Mouse (Mus musculus): ENCODE measurements around the gene Ppfia1. TPM values are rescaled to one million over a fixed set of nuclear protein-coding genes. Genes with fewer than 3 reads are reported as not detected.

Ppfia1 gene
- polyA plus RNA-seq, 1 experiment = 17.4 TPM

DNA sequence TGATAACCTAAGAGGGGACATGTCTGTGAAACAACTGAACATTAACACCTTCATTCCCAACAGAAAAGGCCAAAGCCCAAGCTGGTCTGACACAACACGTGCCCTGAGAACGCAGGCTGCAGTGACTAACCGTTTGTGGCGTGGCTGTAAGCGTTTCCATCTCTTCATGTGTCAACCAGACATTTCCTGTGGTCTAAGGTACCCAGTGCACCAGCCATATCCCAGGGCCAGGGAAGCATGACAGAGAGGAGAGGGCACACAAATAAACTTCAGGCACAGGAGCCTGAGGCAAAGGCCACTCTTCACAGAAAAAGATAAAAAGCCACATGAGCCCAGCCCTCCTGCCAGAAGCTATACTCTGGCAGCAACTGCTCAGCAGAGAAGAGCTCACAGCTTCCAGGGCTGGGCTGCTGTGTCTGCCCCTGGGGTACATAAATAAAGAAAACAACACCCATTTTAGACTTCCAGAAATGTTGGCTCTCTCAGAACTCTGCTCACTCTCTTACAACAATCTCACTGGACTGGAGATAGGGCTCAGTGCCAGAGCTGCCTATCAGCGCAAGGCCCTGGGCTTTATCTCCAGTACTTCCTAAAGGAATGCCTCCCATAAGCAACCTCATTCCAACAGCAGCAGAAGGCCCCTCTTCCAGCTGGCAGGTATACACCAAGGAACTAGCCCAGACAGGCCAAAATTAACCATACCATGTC, 64.3 kb downstream of the Ppfia1 start:
- 0 out of 2 replicates have a peak, but pooled peaks cover 5% of the 10 kb centered on the region for H3K4me1 ChIP-seq (ENCODE audit: control insufficient read depth, insufficient read depth, insufficient read length, low read length)
- no peak overlapping the region for H3K4me3 ChIP-seq (ENCODE audit: insufficient read depth, low read depth, low read length)
- no peak overlapping the region for H3K27ac ChIP-seq (replicated peaks; ENCODE audit: low read depth, low read length)

GRCm38 (mm10) chr7:144480314-144480713, 73.2 kb downstream of the Ppfia1 start:
- no peaks in the 10 kb centered on the region for H3K4me1 ChIP-seq (ENCODE audit: control insufficient read depth, insufficient read depth, insufficient read length, low read length)
- no peak overlapping the region for H3K4me3 ChIP-seq (ENCODE audit: insufficient read depth, low read depth, low read length)
- H3K27ac ChIP-seq (replicated peaks; ENCODE audit: low read depth, low read length) = peak overlapping the region; percentile 33; the same call in 1 of the 2 replicates

GRCm38 (mm10) chr7:144479569-144479968, 74.0 kb downstream of the Ppfia1 start:
- H3K27ac ChIP-seq (replicated peaks; ENCODE audit: low read depth, low read length) = no peak overlapping the region
- H3K4me1 ChIP-seq (ENCODE audit: control insufficient read depth, insufficient read depth, insufficient read length, low read length) = no peaks in the 10 kb centered on the region
- no peak overlapping the region for H3K4me3 ChIP-seq (ENCODE audit: insufficient read depth, low read depth, low read length)

GRCm38 (mm10) chr7:144475741-144476140, 77.8 kb downstream of the Ppfia1 start:
- Histone ChIP-seq H3K27ac (replicated peaks; ENCODE audit: low read depth, low read length) (no peak overlapping the region), H3K4me3 (ENCODE audit: insufficient read depth, low read depth, low read length) (no peak overlapping the region)

DNA sequence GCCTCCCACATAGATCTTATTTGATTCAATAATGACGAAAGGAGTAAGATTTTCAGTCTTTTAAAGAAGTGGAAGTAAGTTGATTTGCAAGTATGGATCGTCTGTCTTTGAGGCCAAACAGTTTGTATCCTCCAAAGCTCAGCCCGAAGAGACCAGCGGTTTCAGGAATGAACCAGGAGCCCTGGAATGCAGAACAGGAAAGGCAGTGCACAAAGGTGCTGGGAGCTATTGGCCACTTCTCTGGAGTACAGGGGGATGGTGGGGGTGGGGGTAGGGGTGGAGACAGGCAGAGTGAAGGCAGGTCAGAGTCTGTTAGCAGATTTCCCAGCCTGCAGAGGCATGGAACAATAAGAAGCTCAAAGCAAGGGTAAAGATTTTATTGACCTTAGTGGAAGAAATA, 80.0 kb downstream of the Ppfia1 start:
- Histone ChIP-seq H3K4me3 (ENCODE audit: insufficient read depth, low read depth, low read length) (no peak overlapping the region), H3K27ac (replicated peaks; ENCODE audit: low read depth, low read length) (no peak overlapping the region), H3K4me1 (ENCODE audit: control insufficient read depth, insufficient read depth, insufficient read length, low read length) (no peaks in the 10 kb centered on the region)

More at GRCm38 (mm10) chr7:144475741-144476140, 77.8 kb downstream of the Ppfia1 start:
- H3K4me1 ChIP-seq (ENCODE audit: control insufficient read depth, insufficient read depth, insufficient read length, low read length) = no peaks in the 10 kb centered on the region

DNA sequence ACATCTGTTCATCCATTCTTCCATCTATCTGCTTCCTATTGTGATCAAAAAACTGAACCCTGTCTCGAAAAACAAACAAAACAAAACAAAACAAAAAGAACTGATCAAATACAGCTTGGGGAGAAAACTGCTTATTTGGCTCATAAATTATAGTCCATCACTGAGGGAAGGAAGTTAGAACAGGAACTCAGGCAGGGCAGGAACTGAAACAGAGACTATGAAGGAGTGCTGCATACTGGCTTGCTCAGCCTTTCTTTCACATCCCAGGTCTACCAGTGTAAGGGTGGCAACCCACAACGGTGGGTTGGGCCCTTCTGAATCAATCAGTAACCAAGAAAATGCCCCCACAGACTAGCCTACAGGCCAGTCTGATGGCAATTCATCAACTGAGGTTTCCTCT, 82.4 kb downstream of the Ppfia1 start:
- H3K4me1 ChIP-seq (ENCODE audit: control insufficient read depth, insufficient read depth, insufficient read length, low read length) = no peaks in the 10 kb centered on the region
- H3K27ac ChIP-seq (replicated peaks; ENCODE audit: low read depth, low read length) = peak overlapping the region; percentile 78
- H3K4me3 ChIP-seq (ENCODE audit: insufficient read depth, low read depth, low read length) = peak overlapping the region; percentile 70

GRCm38 (mm10) chr7:144470545-144471059, 82.9 kb downstream of the Ppfia1 start, which contains the start of gene Cttn:
Gene Cttn, minus strand, starts transcription at chr7:144471009.
- peak within 1 kb of the TSS; percentile 70 for H3K4me3 ChIP-seq (ENCODE audit: insufficient read depth, low read depth, low read length)
- peak within 1 kb of the TSS; percentile 78 for H3K27ac ChIP-seq (replicated peaks; ENCODE audit: low read depth, low read length)
- H3K4me1 ChIP-seq (ENCODE audit: control insufficient read depth, insufficient read depth, insufficient read length, low read length) = no peaks in the 10 kb centered on the region

- H3K4me3 ChIP-seq (ENCODE audit: insufficient read depth, low read depth, low read length) = peak overlapping the region; percentile 70
- H3K4me1 ChIP-seq (ENCODE audit: control insufficient read depth, insufficient read depth, insufficient read length, low read length) = no peaks in the 10 kb centered on the region
- H3K27ac ChIP-seq (replicated peaks; ENCODE audit: low read depth, low read length) = peak overlapping the region; percentile 56
These were observed 83.5 kb downstream of the Ppfia1 start for GRCm38 (mm10) chr7:144469908-144470544.

- Histone ChIP-seq H3K4me1 (ENCODE audit: control insufficient read depth, insufficient read depth, insufficient read length, low read length) (no peaks in the 10 kb centered on the region), H3K4me3 (ENCODE audit: insufficient read depth, low read depth, low read length) (peak overlapping the region; percentile 70), H3K27ac (replicated peaks; ENCODE audit: low read depth, low read length) (peak overlapping the region; percentile 56; the same call in 1 of the 2 replicates)
These were observed 84.3 kb downstream of the Ppfia1 start for GRCm38 (mm10) chr7:144469181-144469641.

- Histone ChIP-seq H3K4me1 (ENCODE audit: control insufficient read depth, insufficient read depth, insufficient read length, low read length) (no peaks in the 10 kb centered on the region), H3K27ac (replicated peaks; ENCODE audit: low read depth, low read length) (no peak overlapping the region), H3K4me3 (ENCODE audit: insufficient read depth, low read depth, low read length) (no peak overlapping the region)
These were observed 84.8 kb downstream of the Ppfia1 start for GRCm38 (mm10) chr7:144468741-144469140.

GRCm38 (mm10) chr7:144462577-144462976, 91.0 kb downstream of the Ppfia1 start:
- Histone ChIP-seq H3K27ac (replicated peaks; ENCODE audit: low read depth, low read length) (no peak overlapping the region), H3K4me1 (ENCODE audit: control insufficient read depth, insufficient read depth, insufficient read length, low read length) (no peaks in the 10 kb centered on the region), H3K4me3 (ENCODE audit: insufficient read depth, low read depth, low read length) (no peak overlapping the region)

DNA sequence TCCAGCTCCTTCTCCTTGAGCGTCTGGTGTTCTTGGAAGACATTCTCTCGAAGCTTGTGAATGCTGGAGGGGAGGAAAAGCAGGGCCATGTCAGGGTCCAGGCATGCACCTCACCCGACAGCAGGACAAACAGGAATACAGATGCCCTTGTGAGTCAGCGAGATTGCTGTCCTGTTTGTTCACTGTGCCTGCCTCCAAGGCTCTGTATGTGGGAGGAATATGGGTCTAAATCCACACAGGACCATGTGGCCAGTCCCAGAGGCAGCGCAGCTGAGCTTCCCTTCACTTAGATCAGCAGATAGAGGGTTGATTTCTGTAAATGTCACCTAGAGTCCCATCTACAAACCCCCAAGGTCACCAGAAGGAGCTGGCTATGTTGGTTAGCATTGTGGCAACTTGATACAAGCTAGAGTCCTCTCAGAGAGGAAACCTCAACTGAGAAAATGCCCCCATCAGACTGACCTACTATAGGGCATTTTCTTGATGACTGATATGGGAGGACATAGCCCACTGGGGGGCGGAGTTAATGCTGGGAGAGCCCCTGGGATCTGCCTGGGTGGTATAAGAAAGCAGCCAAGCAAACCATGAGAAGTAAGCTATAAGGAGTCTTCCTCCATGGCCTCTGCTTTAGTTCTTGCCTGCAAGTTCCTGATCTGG, 92.2 kb downstream of the Ppfia1 start:
- Histone ChIP-seq H3K27ac (replicated peaks; ENCODE audit: low read depth, low read length) (no peak overlapping the region), H3K4me1 (ENCODE audit: control insufficient read depth, insufficient read depth, insufficient read length, low read length) (no peaks in the 10 kb centered on the region), H3K4me3 (ENCODE audit: insufficient read depth, low read depth, low read length) (no peak overlapping the region)

DNA sequence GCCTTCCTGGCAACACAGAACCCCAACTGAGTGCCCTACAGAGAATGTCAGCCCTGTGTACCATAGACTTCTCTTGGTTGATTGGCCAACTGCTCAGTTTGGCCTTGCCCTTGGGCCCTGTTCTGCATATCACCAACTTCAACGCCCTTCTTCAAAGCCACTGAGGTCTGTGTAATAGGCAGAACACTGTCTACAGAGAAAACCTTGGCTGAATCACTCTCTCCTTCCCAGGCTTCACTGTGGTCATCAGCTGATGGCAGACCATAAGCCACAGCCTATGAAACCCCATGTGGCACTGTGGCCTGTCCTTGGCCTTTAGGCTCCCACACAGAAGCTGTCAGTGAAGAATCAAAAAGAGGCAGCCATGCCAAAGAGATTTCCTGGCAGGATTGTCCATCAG, 94.6 kb downstream of the Ppfia1 start:
- Histone ChIP-seq H3K27ac (replicated peaks; ENCODE audit: low read depth, low read length) (no peak overlapping the region), H3K4me1 (ENCODE audit: control insufficient read depth, insufficient read depth, insufficient read length, low read length) (no peaks in the 10 kb centered on the region)

GRCm38 (mm10) chr7:144450661-144451060, 102.9 kb downstream of the Ppfia1 start:
- no peak overlapping the region for H3K4me3 ChIP-seq (ENCODE audit: insufficient read depth, low read depth, low read length)
- H3K27ac ChIP-seq (replicated peaks; ENCODE audit: low read depth, low read length) = no peak overlapping the region
- H3K4me1 ChIP-seq (ENCODE audit: control insufficient read depth, insufficient read depth, insufficient read length, low read length) = no peaks in the 10 kb centered on the region

More for the DNA sequence above, 94.6 kb downstream of the Ppfia1 start:
- H3K4me3 ChIP-seq (ENCODE audit: insufficient read depth, low read depth, low read length) = no peak overlapping the region
